Comparison of ENCODE assay signal across 23 mouse cellular contexts in the genomic region with DNA sequence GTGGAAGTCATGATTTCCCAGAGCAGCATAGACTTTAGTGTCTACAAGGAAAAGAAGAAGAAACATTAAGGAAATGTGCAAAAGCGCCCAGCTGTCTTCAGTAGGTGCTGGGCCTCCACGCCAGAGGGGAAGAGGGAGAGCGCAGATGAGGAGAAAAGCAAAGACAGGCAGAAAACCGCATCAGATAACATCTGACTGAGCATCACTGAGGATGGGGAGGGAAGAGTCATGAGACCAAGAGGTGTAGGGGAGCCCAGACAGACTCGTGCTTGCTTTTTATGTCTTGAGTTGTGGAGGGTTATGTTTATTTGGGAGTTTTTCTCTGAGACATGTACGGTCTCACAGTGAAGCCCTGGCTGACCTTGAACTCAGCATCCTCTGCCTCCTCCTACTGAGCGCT. TPM values are rescaled to one million over a fixed set of nuclear protein-coding genes. Genes with fewer than 3 reads are reported as not detected.
DNase-seq lines count a peak whose midpoint lies in the region; TF ChIP-seq lines count a peak whose summit lies in the region.
"Had no signal": no experiment of that assay in that cellular context is flagged by ENCODE, and none has a peak within 500 bp of the region (broad histone marks: within the 10 kb centered on the region; RNA-seq: fewer than 3 reads in every experiment).

No protein-coding gene starts in this region.

- intact Hi-C loops in left cerebral cortex, postnatal 36 days (cut with DNase I), result no loop called here

- no peaks in the 10 kb centered on the region for H3K27me3 ChIP-seq in thymus, adult 2 months (ENCODE audit: control insufficient read depth, insufficient read depth, low read length)
- H3K27me3 ChIP-seq: CH12.LX; embryonic facial prominence, embryonic 12.5 days; forebrain, embryonic 13.5 days; forebrain, embryonic 15.5 days had no signal

- H3K27ac ChIP-seq in thymus, adult 2 months (ENCODE audit: control insufficient read depth, insufficient read depth, low read length), result no peak overlapping the region
- H3K27ac ChIP-seq: embryonic facial prominence, embryonic 10.5 days; embryonic facial prominence, embryonic 12.5 days; forebrain, embryonic 13.5 days; forebrain, embryonic 15.5 days had no signal

- no peak overlapping the region for H3K4me3 ChIP-seq in thymus, adult 2 months (ENCODE audit: control insufficient read depth, insufficient read depth, low read length)
- H3K4me3 ChIP-seq: embryonic facial prominence, embryonic 10.5 days; embryonic facial prominence, embryonic 12.5 days; forebrain, embryonic 13.5 days; forebrain, embryonic 15.5 days had no signal

- no peaks in the 10 kb centered on the region for H3K36me3 ChIP-seq in thymus, adult 2 months (ENCODE audit: control insufficient read depth, insufficient read depth, low read length)
- H3K36me3 ChIP-seq: embryonic facial prominence, embryonic 10.5 days; embryonic facial prominence, embryonic 12.5 days; forebrain, embryonic 15.5 days; G1E had no signal

- TF ChIP-seq CTCF in thymus, adult 2 months (IDR thresholded peaks at IDR 0.05; ENCODE audit: borderline replicate concordance, control insufficient read depth, extremely low read depth, insufficient read depth, low read length, poor library complexity), result no peak

- TF ChIP-seq POLR2A in thymus, adult 2 months (IDR thresholded peaks at IDR 0.05; ENCODE audit: control insufficient read depth, extremely low read depth, insufficient read depth, low read length, poor library complexity), result no peak

- WGBS in thymus, adult 2 months, result 61% methylated on average over 7 of the region's 7 CpGs

- DNase-seq in thymus, adult 2 months, result peak; percentile 9
- no peak for DNase-seq in thymus, postnatal 25 days
- DNase-seq in CD4-positive helper T cell, adult 2 months (ENCODE audit: low read depth, low spot score), result peak; percentile 58
- peak; percentile 24 for DNase-seq in T-cell, adult 2 months (ENCODE audit: low spot score)
- DNase-seq in naive thymus-derived CD4-positive, alpha-beta T cell, adult 2 months (ENCODE audit: low read depth), result peak; percentile 44
- no peak for DNase-seq in left cerebral cortex, postnatal 36 days (ENCODE audit: low spot score in 2 of 2)
- DNase-seq in Muller cell, postnatal 12 days (ENCODE audit: inconsistent ontology term), result no peak
- DNase-seq: adrenal gland, adult 8-10 months; adrenal gland, postnatal 14 days; adrenal gland, postnatal 36 days; cerebellum, adult 11-12 months; cerebellum, adult 2 months; cerebellum, adult 9-10 months; cerebellum, postnatal 10 days; cerebellum, postnatal 25 days; forebrain, postnatal 0 days had no signal

- peaks cover 6% of the 10 kb centered on the region; the same call in 1 of the 2 replicates for H3K4me1 ChIP-seq in thymus, adult 2 months (replicated peaks; ENCODE audit: control insufficient read depth, insufficient read depth, low read length)
- H3K4me1 ChIP-seq: embryonic facial prominence, embryonic 12.5 days had no signal

RNA-seq across cellular contexts. Expression of gene Xkr8, which starts 9.1 kb away (rescaled TPM):
- 4.4 and 7.5 TPM in 2 replicates for polyA plus RNA-seq in thymus, adult 2 months (2012; rRNA removed)
- 1 to 10 TPM; 2.7 to 3.6 TPM for total RNA-seq in left cerebral cortex, postnatal 36 days (2021)

RNA-seq across cellular contexts. Expression of gene Smpdl3b, which starts 15.6 kb away (rescaled TPM):
- 1.5 and 2.3 TPM in 2 replicates for polyA plus RNA-seq in thymus, adult 2 months (2012; rRNA removed)
- 1 to 10 TPM; 2.5 to 5.0 TPM for total RNA-seq in left cerebral cortex, postnatal 36 days (2021)

RNA-seq across cellular contexts. Expression of gene Rpa2, which starts 26.6 kb away (rescaled TPM):
- 52.5 and 61.4 TPM in 2 replicates for polyA plus RNA-seq in thymus, adult 2 months (2012; rRNA removed)
- 10 to 100 TPM; 13.3 to 14.9 TPM for total RNA-seq in left cerebral cortex, postnatal 36 days (2021)

RNA-seq across cellular contexts. Expression of gene Themis2, which starts 54.7 kb away (rescaled TPM):
- polyA plus RNA-seq in thymus, adult 2 months (2012; rRNA removed), result 9.9 and 11.4 TPM in 2 replicates
- total RNA-seq in left cerebral cortex, postnatal 36 days (2021), result 1 to 10 TPM in 1 of 2 experiments, under 1 TPM in 1; 0.89 to 1.3 TPM
- polyA plus RNA-seq: C2C12 had no signal

Comparison
In these comparisons a context has a peak if more than half of its experiments do, and no peak if none do; other contexts are left out.
1. DNase-seq: peak in thymus, adult 2 months (single experiment), CD4-positive helper T cell, adult 2 months (single experiment), T-cell, adult 2 months (single experiment) and naive thymus-derived CD4-positive, alpha-beta T cell, adult 2 months (single experiment); none in thymus, postnatal 25 days (single experiment), left cerebral cortex, postnatal 36 days (0 of 2) and Muller cell, postnatal 12 days (single experiment).